In the genomic region with DNA sequence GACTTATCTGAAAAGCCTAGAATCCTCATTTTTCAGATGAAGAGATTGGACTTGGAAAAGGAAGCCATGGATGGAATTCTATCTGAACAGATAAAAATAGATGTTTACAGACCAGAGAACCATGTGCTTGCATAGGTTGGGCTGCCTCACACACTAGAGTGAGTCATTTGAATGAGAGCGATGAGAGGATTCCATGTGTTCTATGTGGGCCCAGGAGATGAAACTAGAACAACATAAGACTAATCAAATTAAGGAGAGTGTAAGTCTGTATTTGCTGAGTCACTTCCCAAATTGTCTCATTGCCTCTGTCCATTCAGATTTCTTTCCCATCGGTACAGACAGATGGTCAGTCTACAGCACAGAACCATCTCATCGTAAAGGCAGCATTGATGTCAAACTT, we compare ENCODE assay signal across 19 mouse cellular contexts.
A peak's percentile ranks its signal among the peaks of the same experiment; 100 is the strongest.
DNase-seq lines count a peak whose midpoint lies in the region; TF ChIP-seq lines count a peak whose summit lies in the region.
"Had no signal": no experiment of that assay in that cellular context is flagged by ENCODE, and none has a peak within 500 bp of the region (broad histone marks: within the 10 kb centered on the region; RNA-seq: fewer than 3 reads in every experiment).

No protein-coding gene starts in this region.

- no peak for TF ChIP-seq CTCF in layer of hippocampus, adult 2 months (conservative IDR thresholded peaks at IDR 0.05)

- peak in 1 of 2 experiments; percentile 31 for DNase-seq in layer of hippocampus, adult 2 months (ENCODE audit: low spot score in 2 of 2)
- no peak for DNase-seq in layer of hippocampus, postnatal 25 days (ENCODE audit: extremely low spot score in 1 of 2, low spot score in 1 of 2)
- peak; percentile 13 for DNase-seq in MN1 (ENCODE audit: low spot score)
- DNase-seq in brain, adult 2 months (ENCODE audit: low read depth, low spot score) = peak; percentile 69
- DNase-seq in urinary bladder, postnatal 36 days (ENCODE audit: low spot score in 2 of 2) = no peak
- DNase-seq: adrenal gland, adult 8-10 months; adrenal gland, postnatal 14 days; adrenal gland, postnatal 36 days; cerebellum, adult 11 months; cerebellum, adult 18-20 months; cerebellum, adult 8-10 months; cerebellum, adult 9-11 months; cerebellum, postnatal 36 days; embryo, embryonic 11 days had no signal

- peak overlapping the region; percentile 70 for H3K27ac ChIP-seq in layer of hippocampus, adult 2 months
- H3K27ac ChIP-seq: embryonic facial prominence, embryonic 13.5 days; embryonic facial prominence, embryonic 15.5 days; forebrain, embryonic 10.5 days; forebrain, embryonic 12.5 days had no signal

- H3K4me3 ChIP-seq in layer of hippocampus, adult 2 months = no peak overlapping the region
- H3K4me3 ChIP-seq: embryonic facial prominence, embryonic 13.5 days; embryonic facial prominence, embryonic 15.5 days; erythroblast, embryonic 14.5 days; forebrain, embryonic 10.5 days; forebrain, embryonic 12.5 days had no signal

Comparison
In these comparisons a context has a peak if more than half of its experiments do, and no peak if none do; other contexts are left out.
1. DNase-seq: peak in MN1 (single experiment) and brain, adult 2 months (single experiment); none in layer of hippocampus, postnatal 25 days (0 of 2) and urinary bladder, postnatal 36 days (0 of 2).